Mouse (Mus musculus): ENCODE results near the gene Zfp683.

GRCm38 (mm10) chr4:134096120-134096519 lies 42.5 kb downstream of the Zfp683 start:
- TF ChIP-seq ZC3H11A (IDR thresholded peaks at IDR 0.05; ENCODE audit: borderline replicate concordance, low read depth, low read length): no peak
- TF ChIP-seq CHD2 (IDR thresholded peaks at IDR 0.05; ENCODE audit: low read depth, low read length): no peak
- TF ChIP-seq MAFK (IDR thresholded peaks at IDR 0.05; ENCODE audit: insufficient read depth, low read depth, low read length): no peak
- TF ChIP-seq HCFC1 (IDR thresholded peaks at IDR 0.05; ENCODE audit: borderline replicate concordance, insufficient read depth, low read length): no peak

Data from ES-E14 (cell line).